ENCODE assay signal across 18 mouse cellular contexts in genomic region chr7:6159604-6160003, GRCm38 (mm10). TPM values are rescaled to one million over a fixed set of nuclear protein-coding genes. Genes with fewer than 3 reads are reported as not detected.
A peak's percentile ranks its signal among the peaks of the same experiment; 100 is the strongest.
DNase-seq lines count a peak whose midpoint lies in the region; ATAC-seq and TF ChIP-seq lines count a peak whose summit lies in the region.
"Had no signal": no experiment of that assay in that cellular context is flagged by ENCODE, and none has a peak within 500 bp of the region (broad histone marks: within the 10 kb centered on the region; RNA-seq: fewer than 3 reads in every experiment).

No protein-coding gene starts in this region.

- H3K4me2 ChIP-seq in hindbrain, embryonic 13.5 days = no peak overlapping the region
- no peak overlapping the region for H3K4me2 ChIP-seq in hindbrain, embryonic 16.5 days (ENCODE audit: low read length)
- H3K4me2 ChIP-seq in limb, embryonic 14.5 days (replicated peaks; ENCODE audit: low read depth, low read length, severe bottlenecking) = no peak overlapping the region
- no peak overlapping the region for H3K4me2 ChIP-seq in stomach, postnatal 0 days (replicated peaks; ENCODE audit: low read depth)
- H3K4me2 ChIP-seq: forebrain, embryonic 13.5 days; heart, embryonic 11.5 days; heart, embryonic 15.5 days; hindbrain, embryonic 14.5 days had no signal

- no peak overlapping the region for H3ac ChIP-seq in C2C12 (ENCODE audit: control insufficient read depth, insufficient read length, low read depth)

- H3K9ac ChIP-seq in hindbrain, embryonic 13.5 days = 0 out of 2 replicates have a peak overlapping the region, but pooled peaks have one; percentile 0
- no peak overlapping the region for H3K9ac ChIP-seq in hindbrain, embryonic 16.5 days (ENCODE audit: low read depth, low read length)
- no peak overlapping the region for H3K9ac ChIP-seq in limb, embryonic 14.5 days (ENCODE audit: low read depth, low read length, severe bottlenecking)
- peak overlapping the region; percentile 13; the same call in 1 of the 2 replicates for H3K9ac ChIP-seq in stomach, postnatal 0 days (ENCODE audit: low read length)
- H3K9ac ChIP-seq: forebrain, embryonic 13.5 days; heart, embryonic 15.5 days; hindbrain, embryonic 14.5 days had no signal

- no peak for TF ChIP-seq EP300 in stomach, postnatal 0 days (optimal IDR thresholded peaks at IDR 0.05)

- no peak overlapping the region for H3K4me3 ChIP-seq in hindbrain, embryonic 13.5 days
- H3K4me3 ChIP-seq in hindbrain, embryonic 16.5 days (ENCODE audit: low read length) = no peak overlapping the region
- no peak overlapping the region for H3K4me3 ChIP-seq in C2C12 (ENCODE audit: insufficient read depth, poor library complexity, severe bottlenecking)
- H3K4me3 ChIP-seq in limb, embryonic 14.5 days (replicated peaks; ENCODE audit: low read length) = no peak overlapping the region
- no peak overlapping the region for H3K4me3 ChIP-seq in stomach, postnatal 0 days (ENCODE audit: low read depth, low read length)
- H3K4me3 ChIP-seq: forebrain, embryonic 13.5 days; heart, embryonic 15.5 days had no signal

- peaks cover 8% of the 10 kb centered on the region for H3K79me2 ChIP-seq in C2C12 (ENCODE audit: control insufficient read depth, insufficient read depth)

- no peak overlapping the region for H3K27ac ChIP-seq in hindbrain, embryonic 13.5 days
- H3K27ac ChIP-seq in hindbrain, embryonic 16.5 days (ENCODE audit: low read depth, low read length) = no peak overlapping the region
- H3K27ac ChIP-seq in limb, embryonic 14.5 days (replicated peaks; ENCODE audit: low read depth, low read length) = no peak overlapping the region
- 0 out of 2 replicates have a peak overlapping the region, but pooled peaks have one; percentile 40 for H3K27ac ChIP-seq in stomach, postnatal 0 days (replicated peaks)
- H3K27ac ChIP-seq: forebrain, embryonic 13.5 days; heart, embryonic 15.5 days; hindbrain, embryonic 14.5 days had no signal

- no peaks in the 10 kb centered on the region for H3K9me3 ChIP-seq in hindbrain, embryonic 13.5 days
- no peaks in the 10 kb centered on the region for H3K9me3 ChIP-seq in hindbrain, embryonic 16.5 days (ENCODE audit: control insufficient read depth, low read length)
- no peaks in the 10 kb centered on the region for H3K9me3 ChIP-seq in limb, embryonic 14.5 days (ENCODE audit: control insufficient read depth, low read length)
- no peaks in the 10 kb centered on the region for H3K9me3 ChIP-seq in stomach, postnatal 0 days (ENCODE audit: control insufficient read depth, low read length)
- H3K9me3 ChIP-seq: forebrain, embryonic 13.5 days; heart, embryonic 15.5 days had no signal

- H3K27me3 ChIP-seq in hindbrain, embryonic 13.5 days = no peaks in the 10 kb centered on the region
- no peaks in the 10 kb centered on the region for H3K27me3 ChIP-seq in hindbrain, embryonic 16.5 days (replicated peaks; ENCODE audit: control insufficient read depth, insufficient read depth, low read length)
- no peaks in the 10 kb centered on the region for H3K27me3 ChIP-seq in C2C12 (ENCODE audit: control insufficient read depth, insufficient read depth, insufficient read length)
- H3K27me3 ChIP-seq in limb, embryonic 14.5 days (ENCODE audit: control insufficient read depth, insufficient read depth, low read length) = no peaks in the 10 kb centered on the region
- H3K27me3 ChIP-seq in stomach, postnatal 0 days (ENCODE audit: control insufficient read depth, insufficient read depth, low read length) = no peaks in the 10 kb centered on the region
- H3K27me3 ChIP-seq: forebrain, embryonic 13.5 days; heart, embryonic 15.5 days had no signal

- peaks cover 10% of the 10 kb centered on the region for H3K4me1 ChIP-seq in hindbrain, embryonic 13.5 days (replicated peaks)
- H3K4me1 ChIP-seq in hindbrain, embryonic 16.5 days (ENCODE audit: control insufficient read depth, insufficient read depth, low read depth, low read length) = peaks cover 10% of the 10 kb centered on the region
- peaks cover 8% of the 10 kb centered on the region for H3K4me1 ChIP-seq in limb, embryonic 14.5 days (ENCODE audit: control insufficient read depth, insufficient read depth, low read length)
- no peaks in the 10 kb centered on the region; the same call in 1 of the 2 replicates for H3K4me1 ChIP-seq in stomach, postnatal 0 days (replicated peaks; ENCODE audit: control insufficient read depth, insufficient read depth)

- DNase-seq in limb, embryonic 14.5 days (ENCODE audit: low spot score) = peak; percentile 34
- DNase-seq in stomach, postnatal 0 days (ENCODE audit: low spot score) = no peak
- no peak for DNase-seq in lung, postnatal 25 days (ENCODE audit: low spot score)
- DNase-seq: adrenal gland, adult 2 months; adrenal gland, postnatal 25 days; cerebellum, adult 18-20 months; cerebellum, adult 9-11 months; gastrocnemius, postnatal 36 days; heart, adult 18-20 months; heart, postnatal 14 days had no signal

- peaks cover 8% of the 10 kb centered on the region for H3K79me3 ChIP-seq in C2C12 (ENCODE audit: low read depth)

- WGBS in hindbrain, embryonic 13.5 days = 94% methylated on average over 3 of the region's 3 CpGs
- 84% methylated on average over 3 of the region's 3 CpGs for WGBS in hindbrain, embryonic 16.5 days
- 74% methylated on average over 3 of the region's 3 CpGs for WGBS in limb, embryonic 14.5 days
- 78% methylated on average over 3 of the region's 3 CpGs for WGBS in stomach, postnatal 0 days

- H3K36me3 ChIP-seq in hindbrain, embryonic 13.5 days = no peaks in the 10 kb centered on the region
- H3K36me3 ChIP-seq in hindbrain, embryonic 16.5 days (ENCODE audit: control insufficient read depth, insufficient read depth, low read length) = no peaks in the 10 kb centered on the region
- H3K36me3 ChIP-seq in C2C12 (ENCODE audit: control insufficient read depth, insufficient read depth) = no peaks in the 10 kb centered on the region
- H3K36me3 ChIP-seq in limb, embryonic 14.5 days (ENCODE audit: control insufficient read depth, insufficient read depth, low read length) = no peaks in the 10 kb centered on the region
- H3K36me3 ChIP-seq in stomach, postnatal 0 days (ENCODE audit: control insufficient read depth, insufficient read depth, low read length) = no peaks in the 10 kb centered on the region
- H3K36me3 ChIP-seq: heart, embryonic 15.5 days had no signal

- ATAC-seq in hindbrain, embryonic 13.5 days (ENCODE audit: low FRiP score) = no peak
- ATAC-seq in hindbrain, embryonic 16.5 days = no peak
- no peak for ATAC-seq in limb, embryonic 14.5 days (ENCODE audit: low FRiP score, low read depth)
- ATAC-seq in stomach, postnatal 0 days (ENCODE audit: low FRiP score, low TSS enrichment) = no peak
- ATAC-seq: forebrain, embryonic 13.5 days had no signal

- no peak for TF ChIP-seq CTCF in C2C12 (IDR thresholded peaks at IDR 0.05; ENCODE audit: control insufficient read depth, insufficient read depth, insufficient read length)
- no peak for TF ChIP-seq CTCF in stomach, postnatal 0 days (IDR thresholded peaks at IDR 0.05; ENCODE audit: low read depth)

- no peak for TF ChIP-seq POLR2A in limb, embryonic 14.5 days (IDR thresholded peaks at IDR 0.05; ENCODE audit: borderline replicate concordance, extremely low read depth, insufficient read depth, insufficient read length)

TF ChIP-seq in C2C12, 6 proteins besides CTCF, POLR2A, EP300 and RAD21:
- peak; percentile 80 for TF ChIP-seq MYOD1 (IDR thresholded peaks at IDR 0.05; ENCODE audit: control insufficient read depth, insufficient read length, low read depth)
- no peak for TF ChIP-seq CEBPB (IDR thresholded peaks at IDR 0.05; ENCODE audit: low read depth)

RNA-seq across cellular contexts. Expression of gene Zfp787, which starts 3.8 kb away (rescaled TPM):
- 22.1 and 23.8 TPM in 2 replicates for polyA plus RNA-seq in hindbrain, embryonic 13.5 days (2015; fragmentation: Nextera tagmentation; extraction: Ambion mirVana)
- polyA plus RNA-seq in hindbrain, embryonic 16.5 days (2015; fragmentation: Nextera tagmentation; extraction: Ambion mirVana) = 24.3 and 25.7 TPM in 2 replicates
- 31.1 TPM for polyA plus RNA-seq in C2C12 (2012; fragmentation: generic; extraction: Trizol)
- polyA plus RNA-seq in limb, embryonic 14.5 days (2012; rRNA removed) = 45.9 and 55.3 TPM in 2 replicates
- polyA plus RNA-seq in limb, embryonic 14.5 days (2014; fragmentation: Nextera tagmentation; extraction: Ambion mirVana) = 13.7 and 14.4 TPM in 2 replicates
- polyA plus RNA-seq in stomach, postnatal 0 days (2015; fragmentation: Nextera tagmentation; extraction: Ambion mirVana) = 36.9 and 41.2 TPM in 2 replicates

RNA-seq across cellular contexts. Expression of gene Zfp444, which starts 12.4 kb away (rescaled TPM):
- 89.1 and 94.9 TPM in 2 replicates for polyA plus RNA-seq in hindbrain, embryonic 13.5 days (2015; fragmentation: Nextera tagmentation; extraction: Ambion mirVana)
- polyA plus RNA-seq in hindbrain, embryonic 16.5 days (2015; fragmentation: Nextera tagmentation; extraction: Ambion mirVana) = 77.6 and 86.3 TPM in 2 replicates
- 30.9 TPM for polyA plus RNA-seq in C2C12 (2012; fragmentation: generic; extraction: Trizol)
- 50.6 and 73.3 TPM in 2 replicates for polyA plus RNA-seq in limb, embryonic 14.5 days (2012; rRNA removed)
- polyA plus RNA-seq in limb, embryonic 14.5 days (2014; fragmentation: Nextera tagmentation; extraction: Ambion mirVana) = 54.2 and 62.5 TPM in 2 replicates
- 23.7 and 25.3 TPM in 2 replicates for polyA plus RNA-seq in stomach, postnatal 0 days (2015; fragmentation: Nextera tagmentation; extraction: Ambion mirVana)

RNA-seq across cellular contexts. Expression of gene Galp, which starts 37.3 kb away (rescaled TPM):
- not detected in 2 replicates for polyA plus RNA-seq in hindbrain, embryonic 13.5 days (2015; fragmentation: Nextera tagmentation; extraction: Ambion mirVana)
- not detected in 2 replicates for polyA plus RNA-seq in hindbrain, embryonic 16.5 days (2015; fragmentation: Nextera tagmentation; extraction: Ambion mirVana)
- polyA plus RNA-seq in C2C12 (2012; fragmentation: generic; extraction: Trizol) = not detected
- not detected in 2 replicates for polyA plus RNA-seq in limb, embryonic 14.5 days (2012; rRNA removed)
- polyA plus RNA-seq in limb, embryonic 14.5 days (2014; fragmentation: Nextera tagmentation; extraction: Ambion mirVana) = not detected in 2 replicates
- polyA plus RNA-seq in stomach, postnatal 0 days (2015; fragmentation: Nextera tagmentation; extraction: Ambion mirVana) = not detected in 2 replicates
- polyA plus RNA-seq: adrenal gland, adult 2 months; embryonic facial prominence, embryonic 11.5 days; forebrain, embryonic 13.5 days; heart, embryonic 11.5 days; heart, embryonic 15.5 days; hindbrain, embryonic 14.5 days had no signal

Comparison
In these comparisons a context has a peak if more than half of its experiments do, and no peak if none do; other contexts are left out.
1. H3K9ac ChIP-seq: peak in hindbrain, embryonic 13.5 days (single experiment) and stomach, postnatal 0 days (single experiment); none in hindbrain, embryonic 16.5 days (single experiment) and limb, embryonic 14.5 days (single experiment).